Mouse (Mus musculus) thymus, adult 2 months (tissue): ENCODE measurements at regions not wholly inside any gene's neighbourhood (a gene's known extent, or its start where the extent isn't known, plus 50 kb on each side); places are given as distances from the start of the nearest gene placed in this dataset.

Source experiments
- CTCF ChIP-seq: fragments of 200-500 bp; IDR thresholded peaks from 2 replicates; pipeline ENCODE4 v1.5.1; 2012; ENCODE audit warnings: mild to moderate bottlenecking, control low read depth, low read length, moderate library complexity, borderline replicate concordance; ENCODE audit not compliant: control insufficient read depth, poor library complexity, insufficient read depth; ENCODE audit errors: extremely low read depth
- POLR2A ChIP-seq: fragments of 200-500 bp; IDR thresholded peaks from 2 replicates; pipeline ENCODE4 v1.6.1; 2012; ENCODE audit warnings: mild to moderate bottlenecking, low read length, control low read depth, moderate library complexity; ENCODE audit not compliant: control insufficient read depth, poor library complexity, insufficient read depth; ENCODE audit errors: extremely low read depth

GRCm38 (mm10) chr3:22006651-22007050 is 69.8 kb upstream of the Tbl1xr1 start:
- TF ChIP-seq CTCF: no peak
- TF ChIP-seq POLR2A: no peak
